Mouse (Mus musculus) C2C12 (cell line): Measurements from ENCODE around the gene Ddx54.

Source experiments
- CTCF ChIP-seq: IDR thresholded peaks from one replicate; pipeline ENCODE4 v1.5.1; 2011; ENCODE audit not compliant: control insufficient read depth, insufficient read depth, insufficient read length
- MAX ChIP-seq: IDR thresholded peaks from one replicate; pipeline ENCODE4 v1.6.1; 2011; ENCODE audit warnings: mild to moderate bottlenecking, control low read depth

- TF ChIP-seq MAX = no peak
- TF ChIP-seq CTCF = no peak
Measured at GRCm38 (mm10) chr5:120660816-120661215, 48.3 kb downstream of the Ddx54 start.
